Mouse (Mus musculus) adipocyte (in vitro differentiated cells): ENCODE measurements around the gene Gm20695.

Experiments
- DNase-seq: peaks from one replicate; pipeline ENCODE4 v3.0.0-alpha.2; 2016; ENCODE audit warnings: low spot score

Gm20695 gene

DNA sequence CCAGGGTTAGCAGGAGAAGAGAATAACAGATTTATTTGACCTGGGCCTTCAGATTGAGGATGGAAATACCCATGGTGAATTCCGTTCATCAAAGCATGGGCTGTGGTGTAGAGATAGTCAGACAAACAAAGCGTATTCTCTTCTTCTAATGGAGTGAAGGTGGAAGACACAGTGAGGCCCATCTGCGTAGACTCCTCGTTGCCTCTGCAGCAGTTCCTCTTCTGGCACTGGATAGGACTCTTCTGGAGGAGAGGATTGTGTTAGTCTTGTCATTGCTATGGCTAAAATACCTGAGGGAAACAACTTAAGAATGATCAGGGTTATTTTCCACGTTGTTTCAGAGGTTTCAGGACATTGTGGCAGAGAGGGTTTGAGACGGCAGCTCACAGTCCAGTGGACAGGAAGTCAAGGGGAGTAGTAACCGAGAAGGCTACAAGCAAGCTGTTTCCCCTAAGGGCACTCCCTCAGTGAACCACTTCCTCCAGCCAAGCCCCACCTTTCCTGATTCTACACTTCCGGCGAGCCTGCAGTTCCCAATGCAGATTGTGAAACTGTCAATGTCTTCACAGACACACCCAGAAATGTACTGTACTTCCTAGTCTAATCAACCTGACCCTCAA lies 10.8 kb downstream of the Gm20695 start:
- DNase-seq, result no peak

DNA sequence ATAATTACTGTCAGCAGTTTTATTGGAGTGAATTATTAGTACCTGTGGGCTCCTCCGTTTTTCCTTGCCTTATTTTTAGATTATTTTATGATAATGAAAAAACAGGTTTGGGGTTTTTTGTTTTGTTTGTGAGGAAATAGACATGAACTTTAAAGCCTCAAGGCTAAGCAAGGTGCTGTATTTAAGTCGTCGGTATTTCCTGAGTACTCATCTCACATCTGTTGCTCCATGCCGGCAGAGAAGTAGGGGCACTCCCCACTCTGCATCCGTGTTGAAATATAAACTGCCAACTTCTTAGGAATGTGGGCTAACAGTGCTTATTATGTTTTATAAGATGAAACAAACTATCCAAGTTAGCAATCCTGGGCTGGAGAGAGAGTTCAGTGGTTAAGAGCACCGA lies 11.6 kb downstream of the Gm20695 start:
- no peak for DNase-seq

DNA sequence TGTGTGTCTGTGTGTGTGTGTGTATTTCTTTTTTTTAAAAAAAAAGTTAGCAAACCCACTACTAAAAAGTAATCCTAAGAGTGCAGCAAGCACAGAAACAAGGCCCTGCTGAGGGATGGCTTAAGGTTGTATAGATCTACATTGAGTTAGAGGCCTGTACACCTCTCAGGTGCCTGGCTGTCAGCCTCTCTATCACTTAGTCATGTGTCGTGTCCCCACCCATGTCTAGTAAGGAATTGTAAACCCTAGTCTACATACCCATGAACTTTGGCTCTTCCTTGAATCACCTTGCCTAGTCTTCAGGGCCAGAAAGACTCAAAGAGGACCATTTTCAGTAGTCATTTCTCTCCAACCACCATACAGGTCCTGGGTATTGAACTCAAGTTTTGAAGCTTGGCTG lies 12.1 kb downstream of the Gm20695 start:
- DNase-seq, result no peak

DNA sequence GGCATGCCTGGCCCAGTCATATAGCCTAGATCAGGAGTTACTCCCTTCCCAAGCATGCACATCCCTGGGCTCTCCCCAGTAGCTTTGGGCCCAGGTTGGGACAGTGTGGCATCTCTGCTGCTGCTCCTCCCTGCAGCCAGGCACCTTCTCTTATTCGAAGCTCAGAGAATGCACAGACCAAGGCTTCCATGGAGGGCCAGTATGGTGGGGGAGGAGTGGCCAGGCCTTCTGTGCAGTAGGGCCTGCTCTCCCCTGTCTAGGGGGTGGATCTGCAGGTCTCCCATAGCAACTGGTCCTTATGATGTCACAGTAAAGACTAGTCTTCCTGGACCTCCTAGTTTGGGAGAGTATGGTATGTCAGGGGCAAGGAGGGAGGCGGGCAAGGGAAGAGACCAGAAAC lies 23.0 kb downstream of the Gm20695 start:
- DNase-seq, result no peak

DNA sequence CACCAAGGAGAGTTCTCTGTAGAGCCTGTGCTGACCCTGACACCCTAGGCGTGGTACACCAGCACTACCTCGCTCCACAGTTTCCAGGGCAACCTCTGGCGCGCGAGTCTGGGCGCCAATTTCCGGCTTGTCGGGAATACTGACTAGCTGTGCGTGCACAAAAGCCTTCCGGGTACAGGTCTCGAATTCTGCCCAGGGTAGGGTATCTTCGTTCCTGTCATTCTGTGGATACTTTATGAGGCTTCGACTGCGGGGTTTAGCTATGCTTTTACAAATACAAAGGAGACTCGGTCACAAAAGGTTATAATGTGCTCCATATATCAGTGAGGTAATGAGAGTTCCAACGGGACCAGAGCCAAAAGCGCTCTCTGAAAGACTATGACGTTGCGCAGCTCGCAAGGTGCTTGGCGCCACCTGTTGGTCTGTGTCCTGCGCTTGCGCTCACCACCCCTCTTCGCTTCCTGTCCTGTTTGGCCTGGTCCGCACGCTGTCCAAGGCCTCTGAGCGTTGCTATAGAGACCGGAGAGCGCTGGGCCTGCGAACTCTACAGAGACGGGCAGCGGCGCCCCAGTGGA lies 24.2 kb downstream of the Gm20695 start, which contains the start of the genes 1700037C18Rik and Cluap1:
Gene 1700037C18Rik (minus strand): TSS at position 153 of the 575 bp plus-strand sequence.
Gene Cluap1 (plus strand): TSS at position 265 of the 575 bp plus-strand sequence.
- DNase-seq, result peak; percentile 98

DNA sequence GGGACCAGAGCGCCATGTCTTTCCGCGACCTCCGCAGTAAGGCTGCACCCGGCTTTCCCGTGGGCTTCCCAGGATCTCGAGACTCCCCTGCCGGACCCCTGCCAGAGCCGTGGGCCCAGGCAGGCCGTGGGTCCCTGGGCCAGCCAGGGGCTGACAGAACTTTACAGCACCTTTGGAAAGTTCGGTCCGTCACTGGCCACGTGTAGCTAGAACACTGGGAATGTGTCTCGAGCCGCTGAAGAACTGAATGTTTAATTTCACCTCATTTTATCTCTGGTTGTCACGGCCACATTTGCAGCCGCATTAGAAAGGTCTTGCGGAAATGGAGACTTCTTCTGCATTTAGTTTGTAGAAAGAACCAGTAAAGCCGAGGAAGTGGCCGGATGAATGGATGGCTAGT lies 24.7 kb downstream of the Gm20695 start:
- DNase-seq, result no peak

DNA sequence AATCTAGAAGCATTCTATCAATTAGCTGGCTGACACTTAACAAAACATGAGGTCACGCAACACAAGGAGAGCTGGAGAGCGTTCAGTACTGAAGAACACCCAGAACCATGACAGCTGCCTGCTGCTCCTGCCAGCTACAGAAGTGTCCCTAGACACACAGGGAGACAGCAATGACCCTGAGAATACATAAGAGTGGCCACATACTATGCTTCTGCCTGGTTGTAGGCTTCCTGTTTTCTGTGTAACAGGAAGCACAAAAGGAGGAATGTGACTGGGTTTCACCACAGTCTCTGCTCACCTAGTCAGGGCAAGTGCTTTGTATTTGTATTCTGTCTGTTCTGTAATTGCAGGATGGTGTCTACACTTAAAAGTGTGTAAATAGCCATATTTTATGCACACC lies 36.3 kb downstream of the Gm20695 start:
- no peak for DNase-seq

DNA sequence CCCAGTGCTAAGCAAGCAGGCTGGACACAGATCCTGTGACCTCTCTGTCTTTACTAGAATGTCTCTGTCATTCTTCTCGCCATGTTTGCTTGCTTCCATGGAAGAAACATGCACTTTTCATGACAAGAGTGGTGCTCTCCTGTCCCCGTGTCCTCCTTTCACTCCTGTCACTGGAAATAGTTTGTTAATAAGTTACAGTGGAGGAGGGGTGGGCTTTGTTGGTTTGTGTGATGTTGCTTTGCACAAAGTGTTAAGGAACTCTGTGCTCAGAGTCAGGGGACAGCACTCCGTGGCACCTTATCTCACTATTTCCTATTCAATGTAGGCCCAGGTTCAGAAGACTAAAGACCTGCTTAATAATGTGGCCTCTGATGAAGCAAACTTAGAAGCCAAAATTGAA lies 39.1 kb downstream of the Gm20695 start:
- DNase-seq, result no peak

DNA sequence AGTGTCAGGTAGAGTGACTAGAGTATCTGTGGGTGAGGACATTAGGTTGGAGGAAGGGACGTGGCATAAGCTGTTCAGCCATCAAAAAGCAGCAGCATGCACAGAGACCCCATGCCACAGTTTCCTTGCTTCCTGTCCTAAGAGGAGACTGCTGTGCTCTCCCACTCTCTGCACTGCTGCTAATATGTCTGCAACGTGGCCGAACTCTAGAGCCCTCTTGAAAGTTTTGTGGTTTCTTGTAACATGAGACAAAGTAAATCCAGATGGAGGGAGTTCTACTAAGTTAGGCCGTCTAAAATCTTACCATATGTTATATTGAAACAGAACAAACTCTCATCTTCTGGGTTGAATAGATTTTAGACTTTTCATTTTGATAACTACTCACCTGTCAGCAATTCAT lies 39.5 kb downstream of the Gm20695 start:
- no peak for DNase-seq

DNA sequence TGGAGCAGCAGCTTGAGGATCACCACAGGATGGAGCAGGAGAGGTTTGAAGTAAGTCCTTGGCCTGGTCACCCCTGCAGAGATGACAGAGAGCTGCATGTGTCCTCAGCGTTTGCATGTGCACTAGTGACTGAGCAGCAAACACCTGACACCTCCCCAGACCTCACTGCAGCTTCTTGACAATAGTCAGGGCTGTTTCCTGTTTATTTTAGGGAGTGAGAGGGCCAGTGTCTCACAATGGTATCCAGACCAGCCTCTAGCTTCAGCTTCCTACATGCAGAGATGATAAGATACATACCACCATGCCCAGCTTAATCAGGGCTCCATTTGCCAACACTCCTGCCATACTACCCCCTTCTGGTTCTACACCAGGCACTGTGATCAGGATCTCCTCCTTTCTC lies 44.1 kb downstream of the Gm20695 start:
- DNase-seq, result no peak

DNA sequence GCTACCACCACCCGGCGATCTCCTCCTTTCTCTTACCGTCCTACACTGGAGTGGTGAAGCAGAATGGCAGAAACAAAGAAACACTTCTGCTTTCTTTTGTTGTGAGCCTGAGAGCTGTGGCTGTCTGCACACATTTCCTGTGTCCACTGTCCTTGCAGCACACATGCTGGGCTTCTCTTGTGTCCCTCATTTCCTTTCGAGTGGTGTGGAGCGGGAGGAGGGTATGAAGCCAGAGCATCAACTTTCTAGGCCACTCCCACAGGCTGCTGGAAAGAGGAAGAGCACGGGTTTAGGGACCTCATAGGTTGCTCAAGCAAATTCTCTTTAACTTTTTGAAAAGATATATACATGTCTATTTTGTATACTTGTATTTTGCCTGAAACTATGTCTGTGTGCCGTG lies 44.7 kb downstream of the Gm20695 start:
- no peak for DNase-seq

DNA sequence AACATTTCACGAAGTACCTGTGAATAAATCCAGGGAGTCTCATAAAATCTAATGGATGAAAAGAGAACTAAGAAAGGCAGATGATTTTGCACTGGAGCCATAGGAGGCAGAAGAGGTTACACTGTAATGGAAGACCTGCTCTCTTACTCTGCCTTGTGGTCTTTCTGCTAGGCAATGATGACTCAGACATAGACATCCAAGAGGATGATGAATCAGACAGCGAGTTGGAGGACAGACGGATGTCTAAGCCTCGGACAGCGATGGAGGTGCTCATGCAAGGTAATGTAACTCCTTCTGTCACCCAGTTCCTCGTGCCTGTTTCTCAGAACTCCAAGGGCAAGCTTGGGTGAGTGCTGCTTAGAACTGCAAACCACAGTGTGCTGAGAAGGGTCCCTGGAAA lies 49.1 kb downstream of the Gm20695 start:
- no peak for DNase-seq

DNA sequence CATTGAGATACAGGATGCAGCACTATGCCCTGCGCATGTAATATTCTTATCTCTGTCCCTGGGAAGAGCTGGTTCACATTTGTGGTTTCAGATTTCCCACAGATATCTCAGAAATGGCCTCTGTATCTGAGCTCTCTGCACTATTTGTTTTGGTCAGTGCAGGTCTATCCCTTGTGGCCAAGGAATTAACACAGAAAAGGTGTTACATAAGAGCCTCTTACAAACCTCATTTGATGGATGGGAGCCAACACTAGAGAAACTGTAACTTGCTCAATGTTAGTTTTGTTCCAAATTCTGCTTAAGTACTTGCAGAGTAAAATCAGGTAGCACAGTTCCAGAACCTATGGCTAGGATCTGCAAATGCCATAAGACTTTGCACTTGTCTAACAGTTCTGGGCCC lies 49.6 kb downstream of the Gm20695 start:
- DNase-seq, result peak; percentile 74

DNA sequence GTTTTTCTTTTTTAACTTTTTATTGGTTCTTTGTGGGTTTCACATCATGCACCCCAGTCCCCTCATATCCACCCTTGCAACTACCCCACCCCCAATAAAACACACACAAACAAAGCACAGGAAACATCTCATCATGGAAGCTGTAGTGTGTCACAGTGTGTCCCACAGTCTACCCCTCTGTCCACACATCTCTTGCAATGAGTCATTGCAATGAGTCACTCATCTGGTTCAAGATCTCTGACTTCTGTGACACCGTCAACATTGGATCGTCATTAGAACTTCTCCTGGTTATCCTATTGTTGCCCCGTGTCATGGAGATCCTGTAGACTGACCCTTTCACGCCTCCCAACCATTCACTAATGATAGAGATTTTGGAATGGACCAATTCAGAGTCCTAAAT lies 50.3 kb downstream of the Gm20695 start:
- no peak for DNase-seq

DNA sequence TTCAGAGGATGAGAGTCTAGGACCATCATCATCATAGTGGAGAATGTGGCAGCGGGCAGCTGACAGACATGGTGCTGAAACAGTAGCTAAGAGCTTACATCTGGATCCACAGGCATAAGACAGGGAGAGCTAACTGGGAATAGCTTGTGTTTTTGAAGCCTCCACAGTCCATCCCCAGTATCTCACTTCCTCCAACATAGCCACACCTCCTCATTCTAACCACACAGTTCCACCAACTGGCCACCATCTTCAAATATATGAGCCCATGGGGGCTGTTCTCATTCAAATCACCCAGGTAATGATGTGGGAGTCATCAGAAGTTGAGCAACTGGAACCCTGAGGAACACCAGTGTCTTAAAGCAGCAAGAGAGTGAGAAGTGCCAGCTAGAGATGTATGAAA lies 66.7 kb downstream of the Gm20695 start:
- no peak for DNase-seq

DNA sequence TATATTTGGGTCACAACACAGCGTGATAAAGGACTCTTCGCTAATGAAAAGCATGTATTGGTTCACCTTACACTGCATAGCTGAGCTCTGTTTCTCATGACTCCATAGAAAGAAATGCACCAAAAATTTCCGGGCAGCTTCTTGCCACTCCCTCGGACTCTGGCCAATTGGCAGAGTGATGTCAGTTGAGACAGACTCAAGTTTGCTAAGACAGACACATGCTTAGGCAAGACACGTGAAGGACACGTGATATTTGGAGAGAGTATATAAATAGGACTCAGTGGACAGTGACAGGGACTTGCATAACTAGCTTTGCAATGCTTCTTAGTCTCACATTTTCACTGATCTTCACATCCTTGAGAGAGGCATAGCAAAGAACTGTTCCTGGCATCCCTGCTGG lies 71.9 kb downstream of the Gm20695 start:
- DNase-seq, result peak; percentile 98

DNA sequence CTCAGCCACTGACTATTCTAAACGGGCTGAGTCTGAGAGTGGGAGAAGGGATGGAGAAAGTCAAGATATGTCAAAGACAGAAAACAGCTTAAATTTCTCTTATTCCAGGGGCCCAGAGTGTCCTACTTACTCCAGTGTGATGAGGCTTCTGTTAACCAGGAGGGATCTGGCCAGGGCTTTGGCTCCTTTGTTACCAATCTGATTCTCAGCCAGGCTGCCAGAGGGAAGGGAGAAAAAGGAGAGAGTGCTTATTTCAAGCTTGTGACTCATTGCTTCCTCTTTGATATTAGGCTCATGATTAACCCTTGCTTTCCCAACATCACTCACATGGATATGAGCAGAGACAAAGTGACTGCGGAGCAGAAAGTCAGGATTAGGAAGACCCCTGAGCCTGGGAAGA lies 74.8 kb downstream of the Gm20695 start:
- no peak for DNase-seq

DNA sequence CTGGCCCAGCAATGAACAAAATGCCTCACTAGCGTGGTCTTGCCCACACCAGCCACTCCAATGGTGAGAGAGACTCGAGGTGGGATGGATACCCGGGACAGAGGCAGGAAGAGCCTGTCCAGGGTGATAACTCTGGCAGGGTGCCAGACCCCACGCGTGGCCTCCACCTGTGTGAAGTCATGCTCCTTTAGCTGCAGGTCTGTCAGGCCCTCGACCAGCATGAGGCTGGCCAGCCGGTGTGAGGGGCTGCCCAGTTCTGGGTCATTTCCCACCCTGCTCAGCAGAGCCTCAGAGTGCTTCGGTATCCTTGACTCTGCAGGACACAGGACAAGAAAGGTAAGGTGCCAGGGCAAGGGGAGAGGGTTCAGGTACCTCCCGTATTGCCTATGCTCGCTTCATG lies 80.5 kb downstream of the Gm20695 start:
- DNase-seq, result no peak

DNA sequence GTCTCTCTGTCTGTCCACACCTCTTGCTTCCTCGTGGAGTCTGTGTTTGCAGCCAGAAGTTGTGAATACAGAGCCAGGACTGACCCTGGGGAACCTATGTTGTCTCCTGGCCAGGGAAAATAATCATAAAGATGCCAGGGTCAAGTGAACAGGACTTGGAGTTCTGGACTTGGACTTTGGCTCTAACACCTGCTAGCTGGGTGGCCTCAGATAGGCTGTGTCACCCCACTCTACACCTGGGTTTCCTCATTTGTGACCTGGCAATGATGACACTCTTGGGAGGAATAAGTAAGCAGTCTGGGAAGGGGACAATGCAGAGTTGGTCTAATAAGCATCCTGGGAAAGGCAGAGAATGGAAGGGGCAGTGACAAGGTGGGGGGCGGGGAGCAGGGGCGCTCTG lies 81.1 kb downstream of the Gm20695 start:
- DNase-seq, result no peak
